Mouse (Mus musculus): ENCODE measurements around the gene Fto. TPM values are rescaled to one million over a fixed set of nuclear protein-coding genes. Genes with fewer than 3 reads are reported as not detected.

Gene Fto
- total and polyA plus RNA-seq, 3 experiments: 8.4 to 43.2 (median 15.7) TPM

DNA sequence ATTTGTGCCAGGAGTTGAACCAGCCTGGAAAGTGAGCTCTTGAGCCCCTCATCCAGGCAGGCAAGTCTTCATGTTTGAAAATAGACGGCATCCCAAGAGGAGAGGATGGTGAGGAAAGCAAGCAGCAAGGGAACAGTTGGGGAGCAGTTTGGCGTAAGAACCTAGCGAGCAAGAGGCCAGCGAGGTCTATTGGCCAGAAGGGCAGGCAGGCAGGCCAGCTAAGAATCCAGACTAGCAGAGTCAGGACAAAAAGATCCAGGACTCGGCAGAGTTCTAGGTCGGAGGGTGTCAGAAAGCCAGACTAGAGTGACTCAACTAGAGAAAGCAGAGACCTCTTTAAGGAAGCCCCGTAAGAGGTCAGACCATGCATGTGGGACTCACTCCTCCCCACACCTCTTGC is 327.1 kb downstream of the Fto start:
- Histone ChIP-seq H3K4me3 (replicated peaks in 1 of 3; ENCODE audit: low read depth in 2 of 3, low read length in 2 of 3, poor library complexity in 1 of 3) (no peak overlapping the region), H3K36me3 (replicated peaks in 1 of 2; ENCODE audit: control insufficient read depth in 1 of 2, insufficient read depth in 1 of 2, low read length in 1 of 2) (peaks cover under 1 to 17% of the 10 kb centered on the region in 2 experiments), H3K27me3 (replicated peaks) (no peaks in the 10 kb centered on the region), H3K79me2 (replicated peaks; ENCODE audit: control insufficient read depth, extremely low read depth, insufficient read depth, poor library complexity, severe bottlenecking) (no peaks in the 10 kb centered on the region), H3K27ac (ENCODE audit: insufficient read depth, low read depth) (no peak overlapping the region), H3K4me2 (ENCODE audit: insufficient read depth, low read depth, poor library complexity, severe bottlenecking) (no peak overlapping the region), H3K4me1 (ENCODE audit: control insufficient read depth in 1 of 2, insufficient read depth in 2 of 2) (peaks cover 0 to 17% of the 10 kb centered on the region in 2 experiments; a peak in 2 of 4 replicates), H3K9ac (ENCODE audit: insufficient read depth, low read depth) (no peak overlapping the region), H3K9me3 (replicated peaks; ENCODE audit: low read length) (no peaks in the 10 kb centered on the region)
- no peak for DNase-seq (ENCODE audit: extremely low read depth)
- in situ Hi-C loops (cut with MboI; ENCODE audit: low pct_ligation_motif_present, low pct_unique_long_range_greater_than_20kb, low sequenced_read_pairs): no loop called here
- dilution Hi-C loops (cut with MboI; ENCODE audit: extremely low pct_ligation_motif_present, extremely low pct_unique_long_range_greater_than_20kb, low sequenced_read_pairs): no loop called here
- TF ChIP-seq CTCF (conservative IDR thresholded peaks at IDR 0.05 in 1 of 2, IDR thresholded peaks at IDR 0.05 in 1 of 2; ENCODE audit: low read depth in 2 of 2, low read length in 2 of 2) (no peak), RAD21 (IDR thresholded peaks at IDR 0.05; ENCODE audit: low read depth, low read length) (no peak), SMC3 (IDR thresholded peaks at IDR 0.05; ENCODE audit: low read depth, low read length) (no peak), JUN (IDR thresholded peaks at IDR 0.05; ENCODE audit: insufficient read depth, low read depth, low read length) (no peak)

DNA sequence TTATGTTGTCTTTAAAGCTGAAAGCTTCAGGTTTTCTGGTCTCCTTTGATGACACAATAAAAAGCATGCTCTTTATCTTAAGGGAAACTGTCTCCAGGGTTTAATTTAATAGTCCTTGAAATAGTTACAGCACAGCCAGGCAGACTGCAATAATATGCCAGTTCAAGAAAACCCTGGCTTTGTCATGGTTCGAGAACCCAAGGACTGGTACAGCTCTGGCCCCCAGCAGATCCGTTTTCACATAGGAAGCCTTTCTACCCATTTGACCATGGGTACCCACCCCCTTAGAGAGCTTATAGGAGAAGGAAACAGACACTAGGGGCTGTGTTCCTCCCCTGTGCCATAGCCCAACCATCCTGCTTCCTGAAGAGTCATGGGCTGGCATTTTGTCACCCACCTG is 332.2 kb downstream of the Fto start:
- no peaks in the 10 kb centered on the region for H3K27me3 ChIP-seq (replicated peaks)
- H3K36me3 ChIP-seq (replicated peaks in 1 of 2; ENCODE audit: control insufficient read depth in 1 of 2, insufficient read depth in 1 of 2, low read length in 1 of 2): peaks cover 0 to 25% of the 10 kb centered on the region in 2 experiments
- no peak overlapping the region for H3K4me3 ChIP-seq (replicated peaks in 1 of 3; ENCODE audit: low read depth in 2 of 3, low read length in 2 of 3, poor library complexity in 1 of 3)
- peaks cover 0 to 27% of the 10 kb centered on the region in 2 experiments; a peak in 2 of 4 replicates for H3K4me1 ChIP-seq (ENCODE audit: control insufficient read depth in 1 of 2, insufficient read depth in 2 of 2)
- in situ Hi-C loops (cut with MboI; ENCODE audit: low pct_ligation_motif_present, low pct_unique_long_range_greater_than_20kb, low sequenced_read_pairs) (no loop called here), dilution Hi-C loops (cut with MboI; ENCODE audit: extremely low pct_ligation_motif_present, extremely low pct_unique_long_range_greater_than_20kb, low sequenced_read_pairs) (no loop called here)
- no peaks in the 10 kb centered on the region for H3K9me3 ChIP-seq (replicated peaks; ENCODE audit: low read length)
- no peaks in the 10 kb centered on the region for H3K79me2 ChIP-seq (replicated peaks; ENCODE audit: control insufficient read depth, extremely low read depth, insufficient read depth, poor library complexity, severe bottlenecking)
- H3K27ac ChIP-seq (ENCODE audit: insufficient read depth, low read depth): no peak overlapping the region
- no peak for DNase-seq (ENCODE audit: extremely low read depth)
- H3K9ac ChIP-seq (ENCODE audit: insufficient read depth, low read depth): no peak overlapping the region
- H3K4me2 ChIP-seq (ENCODE audit: insufficient read depth, low read depth, poor library complexity, severe bottlenecking): no peak overlapping the region
- TF ChIP-seq E2F4 (IDR thresholded peaks at IDR 0.05; ENCODE audit: insufficient replicate concordance, low read depth, low read length) (no peak), UBTF (IDR thresholded peaks at IDR 0.05; ENCODE audit: low read depth, low read length) (no peak), ZMIZ1 (IDR thresholded peaks at IDR 0.05; ENCODE audit: low read depth, low read length) (no peak), SMC3 (IDR thresholded peaks at IDR 0.05; ENCODE audit: low read depth, low read length) (no peak), ETS1 (conservative IDR thresholded peaks at IDR 0.05; ENCODE audit: low read depth, low read length) (no peak), MYC (IDR thresholded peaks at IDR 0.05; ENCODE audit: low read depth, low read length) (no peak), MAZ (IDR thresholded peaks at IDR 0.05; ENCODE audit: low read depth, low read length) (no peak), MXI1 (IDR thresholded peaks at IDR 0.05; ENCODE audit: low read depth, low read length) (no peak), POLR2AphosphoS2 (IDR thresholded peaks at IDR 0.05; ENCODE audit: low read depth, low read length) (no peak), KAT2A (IDR thresholded peaks at IDR 0.05; ENCODE audit: insufficient replicate concordance, low read length) (no peak), MAX (IDR thresholded peaks at IDR 0.05; ENCODE audit: low read length) (no peak)

DNA sequence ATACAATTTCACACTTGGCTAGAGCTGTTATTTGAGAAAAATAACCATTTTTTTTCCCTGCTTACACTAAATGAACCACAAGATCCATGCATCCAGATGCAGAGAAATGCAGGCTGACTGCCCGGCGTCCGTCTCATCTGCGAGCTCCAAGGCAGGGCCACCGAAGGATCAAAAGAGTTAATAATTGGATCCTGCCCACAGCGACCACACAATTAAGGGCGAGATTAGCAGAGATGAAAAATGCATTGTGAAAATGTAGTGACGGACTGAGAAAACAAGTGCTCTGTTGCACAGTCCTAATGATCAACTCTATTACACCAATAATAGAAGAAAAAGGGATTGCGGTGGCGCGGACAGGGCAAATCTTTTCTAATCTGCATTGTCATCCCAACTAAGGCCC is 334.6 kb downstream of the Fto start:
- H3K4me2 ChIP-seq (ENCODE audit: insufficient read depth, low read depth, poor library complexity, severe bottlenecking): no peak overlapping the region
- no peak for DNase-seq (ENCODE audit: extremely low read depth)
- no peaks in the 10 kb centered on the region for H3K79me2 ChIP-seq (replicated peaks; ENCODE audit: control insufficient read depth, extremely low read depth, insufficient read depth, poor library complexity, severe bottlenecking)
- H3K27ac ChIP-seq (ENCODE audit: insufficient read depth, low read depth): no peak overlapping the region
- H3K9me3 ChIP-seq (replicated peaks; ENCODE audit: low read length): no peaks in the 10 kb centered on the region
- no peak overlapping the region for H3K4me3 ChIP-seq (replicated peaks in 1 of 3; ENCODE audit: low read depth in 2 of 3, low read length in 2 of 3, poor library complexity in 1 of 3)
- in situ Hi-C loops (cut with MboI; ENCODE audit: low pct_ligation_motif_present, low pct_unique_long_range_greater_than_20kb, low sequenced_read_pairs): no loop called here
- peaks cover 0 to 25% of the 10 kb centered on the region in 2 experiments; a peak in 2 of 4 replicates for H3K4me1 ChIP-seq (ENCODE audit: control insufficient read depth in 1 of 2, insufficient read depth in 2 of 2)
- dilution Hi-C loops (cut with MboI; ENCODE audit: extremely low pct_ligation_motif_present, extremely low pct_unique_long_range_greater_than_20kb, low sequenced_read_pairs): no loop called here
- no peak overlapping the region for H3K9ac ChIP-seq (ENCODE audit: insufficient read depth, low read depth)
- peaks cover 0 to 30% of the 10 kb centered on the region in 2 experiments for H3K36me3 ChIP-seq (replicated peaks in 1 of 2; ENCODE audit: control insufficient read depth in 1 of 2, insufficient read depth in 1 of 2, low read length in 1 of 2)
- TF ChIP-seq MEF2A (IDR thresholded peaks at IDR 0.05; ENCODE audit: borderline replicate concordance, low read depth, low read length) (no peak), E2F4 (IDR thresholded peaks at IDR 0.05; ENCODE audit: insufficient replicate concordance, low read depth, low read length) (no peak), UBTF (IDR thresholded peaks at IDR 0.05; ENCODE audit: low read depth, low read length) (no peak), MAFK (IDR thresholded peaks at IDR 0.05; ENCODE audit: insufficient replicate concordance, low read length) (no peak), USF1 (IDR thresholded peaks at IDR 0.05; ENCODE audit: low read depth, low read length) (no peak), ELF1 (IDR thresholded peaks at IDR 0.05; ENCODE audit: low read depth, low read length) (no peak), ZMIZ1 (IDR thresholded peaks at IDR 0.05; ENCODE audit: low read depth, low read length) (no peak), HCFC1 (IDR thresholded peaks at IDR 0.05; ENCODE audit: low read depth, low read length) (no peak), EP300 (IDR thresholded peaks at IDR 0.05; ENCODE audit: low read length) (no peak), SMC3 (IDR thresholded peaks at IDR 0.05; ENCODE audit: low read depth, low read length) (no peak)
- no peaks in the 10 kb centered on the region for H3K27me3 ChIP-seq (replicated peaks)

Data from CH12.LX (cell line).